Mouse (Mus musculus) limb, embryonic 12.5 days (tissue): ENCODE measurements around the gene Safb. TPM values are rescaled to one million over a fixed set of nuclear protein-coding genes. Genes with fewer than 3 reads are reported as not detected.

Experiments used
- polyA plus RNA-seq: library from polyadenylated mRNA; unstranded; fragments of >200 nt; fragmentation: Nextera tagmentation; extraction: Ambion mirVana; gene quantifications from 2 replicates; pipeline ENCODE4 v1.2.1, GENCODE M21; 2016

Gene Safb
- polyA plus RNA-seq, 1 experiment from 2014 or later: 151 TPM

Other genes starting within 250 kb of the Safb start
- 113 and 126 TPM in 2 replicates for gene Ptprs, start 108.3 kb upstream of the Safb start, polyA plus RNA-seq
- not detected in 2 replicates for gene Znrf4, start 72.4 kb upstream of the Safb start, polyA plus RNA-seq
- gene Gm20219, start 30.4 kb upstream of the Safb start, polyA plus RNA-seq: 1.0 and 1.6 TPM in 2 replicates
- 103 and 113 TPM in 2 replicates for gene Safb2, start 240 bp upstream of the Safb start, polyA plus RNA-seq
- 211 and 216 TPM in 2 replicates for gene 2410015M20Rik, start 24.9 kb downstream of the Safb start, polyA plus RNA-seq
- 1,768 and 1,771 TPM in 2 replicates for gene Rpl36, start 28.6 kb downstream of the Safb start, polyA plus RNA-seq
- gene Lonp1, start 42.1 kb downstream of the Safb start, polyA plus RNA-seq: 65.1 and 67.0 TPM in 2 replicates
- 0.92 and 1.3 TPM in 2 replicates for gene Catsperd, start 43.3 kb downstream of the Safb start, polyA plus RNA-seq
- gene Ranbp3, start 88.5 kb downstream of the Safb start, polyA plus RNA-seq: 110 and 116 TPM in 2 replicates
- 410 and 419 TPM in 2 replicates for gene Ndufa11, start 132.9 kb downstream of the Safb start, polyA plus RNA-seq
- gene Vmac, start 133.2 kb downstream of the Safb start, polyA plus RNA-seq: 16.5 and 23.1 TPM in 2 replicates
- 18.9 and 19.6 TPM in 2 replicates for gene Nrtn, start 172.7 kb downstream of the Safb start, polyA plus RNA-seq
- 42.0 and 46.7 TPM in 2 replicates for gene Dus3l, start 179.9 kb downstream of the Safb start, polyA plus RNA-seq
- gene Prr22, start 185.4 kb downstream of the Safb start, polyA plus RNA-seq: 0.69 and 1.3 TPM in 2 replicates
- 3.6 and 4.1 TPM in 2 replicates for gene Rfx2, start 246.2 kb downstream of the Safb start, polyA plus RNA-seq